Comparison of ENCODE assay signal across 9 mouse cellular contexts in the genomic region with DNA sequence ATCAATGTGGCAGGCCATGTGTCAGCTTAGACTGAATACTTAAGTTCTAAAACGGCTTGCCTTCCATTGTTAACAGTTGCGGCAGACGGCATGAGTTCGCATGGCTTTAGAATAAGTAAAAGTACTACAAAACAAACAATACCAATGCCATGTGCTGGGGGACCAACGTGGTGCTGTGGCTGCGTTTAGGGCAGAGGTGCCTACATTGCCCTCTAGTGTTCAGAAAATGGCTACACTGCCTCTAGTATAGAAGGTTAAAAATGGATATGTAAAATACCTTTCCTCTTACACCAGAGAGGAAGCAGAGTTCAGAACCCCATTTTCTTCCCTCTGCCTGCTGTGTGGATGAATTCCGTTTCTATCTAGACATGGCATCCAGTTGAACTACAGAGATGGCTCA. TPM values are rescaled to one million over a fixed set of nuclear protein-coding genes. Genes with fewer than 3 reads are reported as not detected.
DNase-seq lines count a peak whose midpoint lies in the region; ATAC-seq and TF ChIP-seq lines count a peak whose summit lies in the region.
"Had no signal": no experiment of that assay in that cellular context is flagged by ENCODE, and none has a peak within 500 bp of the region (broad histone marks: within the 10 kb centered on the region; RNA-seq: fewer than 3 reads in every experiment).

No protein-coding gene starts in this region.

- peak; percentile 63 for TF ChIP-seq CTCF in heart, postnatal 0 days (IDR thresholded peaks at IDR 0.05; ENCODE audit: low read depth)

- peaks cover 25% of the 10 kb centered on the region for H3K4me1 ChIP-seq in heart, postnatal 0 days (ENCODE audit: control insufficient read depth, insufficient read depth)

- ATAC-seq in heart, postnatal 0 days (ENCODE audit: insufficient read depth, low read depth), result peak; percentile 52
- ATAC-seq in inflammation-experienced regulatory T-cells, adult 6 months, result peak; percentile 65

- no peak overlapping the region for H3K4me2 ChIP-seq in heart, postnatal 0 days (ENCODE audit: low read depth, low read length)
- H3K4me2 ChIP-seq: lung, embryonic 15.5 days had no signal

- H3K4me3 ChIP-seq in heart, postnatal 0 days (ENCODE audit: low read depth, low read length), result no peak overlapping the region
- H3K4me3 ChIP-seq: lung, embryonic 15.5 days had no signal

- TF ChIP-seq EP300 in heart, postnatal 0 days (IDR thresholded peaks at IDR 0.05; ENCODE audit: low read depth), result no peak

- H3K9ac ChIP-seq in heart, postnatal 0 days (replicated peaks; ENCODE audit: low read depth, low read length), result no peak overlapping the region
- H3K9ac ChIP-seq: lung, embryonic 15.5 days had no signal

- 49% methylated on average over 7 of the region's 7 CpGs for WGBS in heart, postnatal 0 days

- H3K36me3 ChIP-seq in heart, postnatal 0 days (replicated peaks; ENCODE audit: control insufficient read depth, insufficient read depth, low read length), result 0 out of 2 replicates have a peak, but pooled peaks cover 5% of the 10 kb centered on the region
- H3K36me3 ChIP-seq: lung, embryonic 15.5 days had no signal

- no peaks in the 10 kb centered on the region for H3K27me3 ChIP-seq in heart, postnatal 0 days (ENCODE audit: control insufficient read depth, insufficient read depth, low read length)
- H3K27me3 ChIP-seq: lung, embryonic 15.5 days had no signal

- H3K9me3 ChIP-seq in heart, postnatal 0 days (replicated peaks; ENCODE audit: control insufficient read depth, low read length), result no peaks in the 10 kb centered on the region
- H3K9me3 ChIP-seq: lung, embryonic 15.5 days had no signal

- H3K27ac ChIP-seq in heart, postnatal 0 days (ENCODE audit: low read depth), result no peak overlapping the region
- H3K27ac ChIP-seq: lung, embryonic 15.5 days had no signal

- no peak for DNase-seq in heart, postnatal 0 days (ENCODE audit: low spot score)
- DNase-seq in heart, adult 11 months, result no peak
- DNase-seq in CD4-positive helper T cell, adult 2 months (ENCODE audit: low read depth, low spot score), result peak; percentile 82
- DNase-seq in MEL-GATA-1-ER (ENCODE audit: extremely low read depth, low read depth), result peak; percentile 74
- DNase-seq in retina, postnatal 1 day, result peak; percentile 59
- DNase-seq in right cerebral cortex, adult 2 months (ENCODE audit: low spot score in 2 of 2), result no peak
- no peak for DNase-seq in gastrocnemius, adult 8-10 months (ENCODE audit: low spot score in 2 of 2)

RNA-seq across cellular contexts. Expression of gene Zbtb1, which starts 6.6 kb away (rescaled TPM):
- total RNA-seq in heart, postnatal 0 days (2014; rRNA removed; ENCODE audit: low replicate concordance), result 2.8 and 5.0 TPM in 2 replicates
- polyA plus RNA-seq in heart, postnatal 0 days (2015; fragmentation: Nextera tagmentation; extraction: Ambion mirVana), result 4.4 and 4.6 TPM in 2 replicates
- polyA plus RNA-seq in inflammation-experienced regulatory T-cells, adult 6 months (2017; shearing (Covaris generic)), result 10 to 100 TPM; 20.2 to 26.2 (median 25.2) TPM
- 1 to 10 TPM; 4.0 to 5.1 (median 4.3) TPM for total RNA-seq in gastrocnemius, adult 8-10 months (2022)

RNA-seq across cellular contexts. Expression of gene Zbtb25, which starts 7.2 kb away (rescaled TPM):
- total RNA-seq in heart, postnatal 0 days (2014; rRNA removed; ENCODE audit: low replicate concordance), result 8.1 and 26.1 TPM in 2 replicates
- 8.6 and 10.4 TPM in 2 replicates for polyA plus RNA-seq in heart, postnatal 0 days (2015; fragmentation: Nextera tagmentation; extraction: Ambion mirVana)
- 10 to 100 TPM in 2 of 3 experiments, 1 to 10 TPM in 1; 7.2 to 17.0 (median 16.5) TPM for polyA plus RNA-seq in inflammation-experienced regulatory T-cells, adult 6 months (2017; shearing (Covaris generic))
- total RNA-seq in gastrocnemius, adult 8-10 months (2022), result 1 to 10 TPM; 6.7 to 8.9 (median 8.4) TPM

RNA-seq across cellular contexts. Expression of gene Hspa2, which starts 27.3 kb away (rescaled TPM):
- 8.7 and 13.2 TPM in 2 replicates for total RNA-seq in heart, postnatal 0 days (2014; rRNA removed; ENCODE audit: low replicate concordance)
- polyA plus RNA-seq in heart, postnatal 0 days (2015; fragmentation: Nextera tagmentation; extraction: Ambion mirVana), result 13.7 and 15.0 TPM in 2 replicates
- 1 to 10 TPM; 2.6 to 5.7 (median 3.4) TPM for polyA plus RNA-seq in inflammation-experienced regulatory T-cells, adult 6 months (2017; shearing (Covaris generic))
- 1 to 10 TPM; 4.3 to 7.3 (median 4.8) TPM for total RNA-seq in gastrocnemius, adult 8-10 months (2022)

RNA-seq across cellular contexts. Expression of gene Ppp1r36, which starts 40.7 kb away (rescaled TPM):
- not detected in 2 replicates for total RNA-seq in heart, postnatal 0 days (2014; rRNA removed; ENCODE audit: low replicate concordance)
- polyA plus RNA-seq in heart, postnatal 0 days (2015; fragmentation: Nextera tagmentation; extraction: Ambion mirVana), result 1.5 and 1.7 TPM in 2 replicates
- polyA plus RNA-seq in inflammation-experienced regulatory T-cells, adult 6 months (2017; shearing (Covaris generic)), result not detected
- not detected for total RNA-seq in gastrocnemius, adult 8-10 months (2022)

RNA-seq across cellular contexts. Expression of gene Akap5, which starts 52.0 kb away (rescaled TPM):
- total RNA-seq in heart, postnatal 0 days (2014; rRNA removed; ENCODE audit: low replicate concordance), result 0.50 and 3.7 TPM in 2 replicates
- polyA plus RNA-seq in heart, postnatal 0 days (2015; fragmentation: Nextera tagmentation; extraction: Ambion mirVana), result 1.1 TPM in 2 replicates
- polyA plus RNA-seq in inflammation-experienced regulatory T-cells, adult 6 months (2017; shearing (Covaris generic)), result 1 to 10 TPM; 1.6 to 4.6 (median 3.1) TPM
- total RNA-seq in gastrocnemius, adult 8-10 months (2022), result under 1 TPM; 0.24 to 0.51 (median 0.39) TPM

Comparison
In these comparisons a context has a peak if more than half of its experiments do, and no peak if none do; other contexts are left out.
1. DNase-seq: peak in CD4-positive helper T cell, adult 2 months (single experiment), MEL-GATA-1-ER (single experiment) and retina, postnatal 1 day (single experiment); none in heart, postnatal 0 days (single experiment), heart, adult 11 months (single experiment), right cerebral cortex, adult 2 months (0 of 2) and gastrocnemius, adult 8-10 months (0 of 2).